Mouse (Mus musculus): ENCODE results near the gene Abhd17a. TPM values are rescaled to one million over a fixed set of nuclear protein-coding genes. Genes with fewer than 3 reads are reported as not detected.

Gene Abhd17a
- total and polyA plus RNA-seq, 2 experiments from 2014 or later: 154 to 201 TPM

DNA sequence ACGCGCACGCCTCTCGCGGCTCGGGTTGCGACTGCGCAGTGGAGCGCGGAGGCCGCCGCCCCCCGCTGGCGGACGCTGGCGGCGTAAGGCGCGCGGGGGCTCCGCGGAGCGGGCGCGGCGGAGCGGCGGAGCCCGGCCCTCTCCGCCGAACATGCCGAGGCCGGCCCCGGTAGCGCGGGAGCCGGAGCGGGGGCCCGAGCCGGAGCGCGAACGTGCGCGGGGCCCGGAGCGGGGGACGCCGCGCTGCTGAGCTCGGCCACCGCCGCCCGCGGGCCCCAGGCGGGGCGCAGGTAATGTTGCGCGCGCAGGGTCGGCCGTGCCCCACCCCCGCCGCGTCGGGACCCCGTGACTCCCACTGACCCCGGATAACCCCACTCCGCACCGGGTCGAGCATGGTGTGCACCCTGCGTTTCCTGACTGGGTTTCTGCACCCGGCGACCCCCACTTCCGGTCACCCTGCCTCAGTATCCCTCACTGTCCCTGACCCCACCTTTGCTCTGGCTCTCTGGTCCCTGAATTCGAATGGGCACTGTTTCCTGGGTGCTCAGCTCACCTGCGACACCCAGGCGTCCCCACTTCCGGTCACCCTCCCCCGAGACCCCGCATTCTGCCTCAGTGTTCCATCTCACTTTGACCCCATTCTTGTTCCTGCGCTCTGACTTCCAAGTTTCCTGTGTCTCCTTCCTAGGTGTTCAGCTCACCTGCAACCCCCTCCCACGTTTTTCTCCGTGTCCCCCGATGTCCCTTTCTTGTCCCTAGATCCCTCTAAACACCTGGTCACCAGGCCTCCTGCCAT is 32.7 kb upstream of the Abhd17a start, which contains the start of gene Csnk1g2:
TSS of gene Csnk1g2 (plus strand) at position 178 of the 796 bp plus-strand sequence.
- ATAC-seq: peak; percentile 11

GRCm38 (mm10) chr10:80621940-80622660 is 32.0 kb upstream of the Abhd17a start:
- no peaks in the 10 kb centered on the region for H3K27me3 ChIP-seq (ENCODE audit: insufficient read depth, low read length)
- ATAC-seq (peak; percentile 96), DNase-seq (peak; percentile 100)
- H3K9me3 ChIP-seq (ENCODE audit: low read length): no peaks in the 10 kb centered on the region
- WGBS: under 1% methylated on average over 64 of the region's 64 CpGs
- H3K27ac ChIP-seq (ENCODE audit: low read depth, low read length): peak overlapping the region; percentile 95
- H3K36me3 ChIP-seq (ENCODE audit: insufficient read depth): peaks cover 4% of the 10 kb centered on the region; the same call in 1 of the 2 replicates
- H3K4me2 ChIP-seq (ENCODE audit: low read depth): peak overlapping the region; percentile 71
- peaks cover 22% of the 10 kb centered on the region; the same call in 1 of the 2 replicates for H3K4me1 ChIP-seq (ENCODE audit: insufficient read depth)
- no peak for TF ChIP-seq CTCF (IDR thresholded peaks at IDR 0.05; ENCODE audit: low read depth)
- peak overlapping the region; percentile 87 for H3K9ac ChIP-seq
- H3K4me3 ChIP-seq (ENCODE audit: low read depth, low read length): peak overlapping the region; percentile 94

More for the DNA sequence above, 32.7 kb upstream of the Abhd17a start, which contains the start of gene Csnk1g2:
- DNase-seq: peak; percentile 31
- no peaks in the 10 kb centered on the region for H3K9me3 ChIP-seq (ENCODE audit: low read length)
- peak within 1 kb of the TSS; percentile 95 for H3K27ac ChIP-seq (ENCODE audit: low read depth, low read length)
- H3K4me2 ChIP-seq (ENCODE audit: low read depth): peak within 1 kb of the TSS; percentile 97
- peaks cover 22% of the 10 kb centered on the region; the same call in 1 of the 2 replicates for H3K4me1 ChIP-seq (ENCODE audit: insufficient read depth)
- peak within 1 kb of the TSS; percentile 87 for H3K9ac ChIP-seq
- peak; percentile 12; the same call in 1 of the 2 replicates for TF ChIP-seq CTCF (IDR thresholded peaks at IDR 0.05; ENCODE audit: low read depth)
- 3% methylated on average over 68 of the region's 85 CpGs for WGBS
- H3K4me3 ChIP-seq (ENCODE audit: low read depth, low read length): peak within 1 kb of the TSS; percentile 94
- no peaks in the 10 kb centered on the region for H3K27me3 ChIP-seq (ENCODE audit: insufficient read depth, low read length)
- H3K36me3 ChIP-seq (ENCODE audit: insufficient read depth): peaks cover 4% of the 10 kb centered on the region; the same call in 1 of the 2 replicates

GRCm38 (mm10) chr10:80621690-80621939 is 31.5 kb upstream of the Abhd17a start:
- WGBS: 2% methylated on average over 9 of the region's 9 CpGs

GRCm38 (mm10) chr10:80620796-80621689 is 30.9 kb upstream of the Abhd17a start:
- ATAC-seq: no peak
- no peak for DNase-seq
- Histone ChIP-seq H3K4me3 (ENCODE audit: low read depth, low read length) (peak overlapping the region; percentile 94), H3K9ac (peak overlapping the region; percentile 60), H3K36me3 (ENCODE audit: insufficient read depth) (peaks cover 2% of the 10 kb centered on the region; the same call in 1 of the 2 replicates), H3K27ac (ENCODE audit: low read depth, low read length) (peak overlapping the region; percentile 95), H3K4me2 (ENCODE audit: low read depth) (peak overlapping the region; percentile 71), H3K9me3 (ENCODE audit: low read length) (no peaks in the 10 kb centered on the region), H3K4me1 (ENCODE audit: insufficient read depth) (peaks cover 22% of the 10 kb centered on the region; the same call in 1 of the 2 replicates), H3K27me3 (ENCODE audit: insufficient read depth, low read length) (no peaks in the 10 kb centered on the region)
- WGBS: 52% methylated on average over 16 of the region's 16 CpGs
- no peak for TF ChIP-seq CTCF (IDR thresholded peaks at IDR 0.05; ENCODE audit: low read depth)

More at GRCm38 (mm10) chr10:80621690-80621939, 31.5 kb upstream of the Abhd17a start:
- Histone ChIP-seq H3K36me3 (ENCODE audit: insufficient read depth) (peaks cover under 1% of the 10 kb centered on the region; the same call in 1 of the 2 replicates), H3K9ac (peak overlapping the region; percentile 60), H3K4me3 (ENCODE audit: low read depth, low read length) (peak overlapping the region; percentile 94), H3K9me3 (ENCODE audit: low read length) (no peaks in the 10 kb centered on the region), H3K4me1 (ENCODE audit: insufficient read depth) (peaks cover 22% of the 10 kb centered on the region; the same call in 1 of the 2 replicates), H3K27ac (ENCODE audit: low read depth, low read length) (peak overlapping the region; percentile 95), H3K27me3 (ENCODE audit: insufficient read depth, low read length) (no peaks in the 10 kb centered on the region), H3K4me2 (ENCODE audit: low read depth) (peak overlapping the region; percentile 71)
- no peak for TF ChIP-seq CTCF (IDR thresholded peaks at IDR 0.05; ENCODE audit: low read depth)
- DNase-seq: no peak
- ATAC-seq: no peak

- 87% methylated on average over 9 of the region's 9 CpGs for WGBS
- ATAC-seq: no peak
These were observed 30.2 kb upstream of the Abhd17a start for GRCm38 (mm10) chr10:80620365-80620764.

More at GRCm38 (mm10) chr10:80620365-80620764, 30.2 kb upstream of the Abhd17a start:
- Histone ChIP-seq H3K27me3 (ENCODE audit: insufficient read depth, low read length) (no peaks in the 10 kb centered on the region), H3K9me3 (ENCODE audit: low read length) (no peaks in the 10 kb centered on the region), H3K4me3 (ENCODE audit: low read depth, low read length) (no peak overlapping the region), H3K4me1 (ENCODE audit: insufficient read depth) (peaks cover 22% of the 10 kb centered on the region; the same call in 1 of the 2 replicates), H3K27ac (ENCODE audit: low read depth, low read length) (no peak overlapping the region), H3K36me3 (ENCODE audit: insufficient read depth) (peaks cover 9% of the 10 kb centered on the region), H3K9ac (no peak overlapping the region), H3K4me2 (ENCODE audit: low read depth) (no peak overlapping the region)
- TF ChIP-seq CTCF (IDR thresholded peaks at IDR 0.05; ENCODE audit: low read depth): no peak
- DNase-seq: no peak
